Mouse (Mus musculus): Measurements from ENCODE around the gene Rbm10. TPM values are rescaled to one million over a fixed set of nuclear protein-coding genes. Genes with fewer than 3 reads are reported as not detected.

The Rbm10 gene
- polyA plus RNA-seq, 1 experiment from 2014 or later: 20.8 TPM

GRCm38 (mm10) chrX:20662716-20663443, 45.6 kb downstream of the Rbm10 start:
- WGBS (ENCODE audit: missing documents): 13% methylated on average over 26 of the region's 28 CpGs
- peaks cover 52% of the 10 kb centered on the region for H3K79me2 ChIP-seq (ENCODE audit: inconsistent target)
- peak overlapping the region; percentile 79 for H3K27ac ChIP-seq
- H3K4me3 ChIP-seq (ENCODE audit: inconsistent target): peak overlapping the region; percentile 87
- no peaks in the 10 kb centered on the region for H3K36me3 ChIP-seq (ENCODE audit: inconsistent target)

GRCm38 (mm10) chrX:20663444-20663790, 46.1 kb downstream of the Rbm10 start:
- Histone ChIP-seq H3K36me3 (ENCODE audit: inconsistent target) (no peaks in the 10 kb centered on the region), H3K27ac (peak overlapping the region; percentile 79), H3K79me2 (ENCODE audit: inconsistent target) (peaks cover 57% of the 10 kb centered on the region), H3K4me3 (ENCODE audit: inconsistent target) (peak overlapping the region; percentile 87)
- WGBS (ENCODE audit: missing documents): 22% methylated on average over 9 of the region's 9 CpGs

GRCm38 (mm10) chrX:20687519-20688067, 70.3 kb downstream of the Rbm10 start, which contains the start of gene Cdk16:
Gene Cdk16 (plus strand): TSS chrX:20687954.
- H3K36me3 ChIP-seq (ENCODE audit: inconsistent target): 0 out of 2 replicates have a peak, but pooled peaks cover under 1% of the 10 kb centered on the region
- WGBS (ENCODE audit: missing documents): 20% methylated on average over 13 of the region's 16 CpGs
- peak within 1 kb of the TSS; percentile 59 for H3K4me3 ChIP-seq (ENCODE audit: inconsistent target)
- H3K79me2 ChIP-seq (ENCODE audit: inconsistent target): peaks cover 40% of the 10 kb centered on the region
- H3K27ac ChIP-seq: peak within 1 kb of the TSS; percentile 73

GRCm38 (mm10) chrX:20688068-20688547, 70.8 kb downstream of the Rbm10 start:
- peak overlapping the region; percentile 73 for H3K27ac ChIP-seq
- H3K36me3 ChIP-seq (ENCODE audit: inconsistent target): no peaks in the 10 kb centered on the region
- peak overlapping the region; percentile 47 for H3K4me3 ChIP-seq (ENCODE audit: inconsistent target)
- H3K79me2 ChIP-seq (ENCODE audit: inconsistent target): peaks cover 45% of the 10 kb centered on the region
- 21% methylated on average over 33 of the region's 33 CpGs for WGBS (ENCODE audit: missing documents)

- WGBS (ENCODE audit: missing documents): 21% methylated on average over 25 of the region's 35 CpGs
- peak overlapping the region; percentile 27; the same call in 1 of the 2 replicates for H3K27ac ChIP-seq
- peaks cover under 1% of the 10 kb centered on the region; the same call in 1 of the 2 replicates for H3K36me3 ChIP-seq (ENCODE audit: inconsistent target)
- peak overlapping the region; percentile 59 for H3K4me3 ChIP-seq (ENCODE audit: inconsistent target)
- peaks cover 45% of the 10 kb centered on the region for H3K79me2 ChIP-seq (ENCODE audit: inconsistent target)
Observed at GRCm38 (mm10) chrX:20688615-20689014, 71.3 kb downstream of the Rbm10 start.

GRCm38 (mm10) chrX:20691566-20691965, 74.3 kb downstream of the Rbm10 start:
- Histone ChIP-seq H3K4me3 (ENCODE audit: inconsistent target) (no peak overlapping the region), H3K27ac (no peak overlapping the region), H3K36me3 (ENCODE audit: inconsistent target) (peaks cover 13% of the 10 kb centered on the region; the same call in 1 of the 2 replicates), H3K79me2 (ENCODE audit: inconsistent target) (peaks cover 45% of the 10 kb centered on the region)
- WGBS (ENCODE audit: missing documents): 56% methylated on average over 3 of the region's 3 CpGs

- no peak overlapping the region for H3K27ac ChIP-seq
- H3K36me3 ChIP-seq (ENCODE audit: inconsistent target): peaks cover 13% of the 10 kb centered on the region; the same call in 1 of the 2 replicates
- H3K4me3 ChIP-seq (ENCODE audit: inconsistent target): no peak overlapping the region
- 77% methylated on average over 1 of the region's 1 CpGs for WGBS (ENCODE audit: missing documents)
- H3K79me2 ChIP-seq (ENCODE audit: inconsistent target): peaks cover 45% of the 10 kb centered on the region
Observed at GRCm38 (mm10) chrX:20692616-20693015, 75.3 kb downstream of the Rbm10 start.

GRCm38 (mm10) chrX:20695842-20696241, 78.5 kb downstream of the Rbm10 start:
- H3K36me3 ChIP-seq (ENCODE audit: inconsistent target): peaks cover 13% of the 10 kb centered on the region; the same call in 1 of the 2 replicates
- WGBS (ENCODE audit: missing documents): 80% methylated on average over 4 of the region's 4 CpGs

More at GRCm38 (mm10) chrX:20695842-20696241, 78.5 kb downstream of the Rbm10 start:
- no peak overlapping the region for H3K27ac ChIP-seq
- peaks cover 23% of the 10 kb centered on the region for H3K79me2 ChIP-seq (ENCODE audit: inconsistent target)
- no peak overlapping the region for H3K4me3 ChIP-seq (ENCODE audit: inconsistent target)

Other genes with a start within 250 kb of the Rbm10 start
- 2.7 to 4.4 TPM (median 3.1 TPM) in 3 replicates for gene Jade3, start 191.8 kb upstream of the Rbm10 start, polyA plus RNA-seq (2018)
- not detected in 3 replicates for gene Rgn, start 67.7 kb upstream of the Rbm10 start, polyA plus RNA-seq (2018)
- 51.7 to 118 TPM (median 93.0 TPM) in 3 replicates for gene Ndufb11, start 116 bp downstream of the Rbm10 start, polyA plus RNA-seq (2018)
- 132 to 239 TPM (median 169 TPM) in 3 replicates for gene Uba1, start 40.8 kb downstream of the Rbm10 start, polyA plus RNA-seq (2018)
- 25.7 to 45.0 TPM (median 39.9 TPM) in 3 replicates for gene Cdk16, start 70.5 kb downstream of the Rbm10 start, polyA plus RNA-seq (2018)
- 2.1 to 5.9 TPM (median 4.1 TPM) in 3 replicates for gene Usp11, start 86.4 kb downstream of the Rbm10 start, polyA plus RNA-seq (2018)
- 53.5 to 60.0 TPM (median 55.5 TPM) in 3 replicates for gene Araf, start 180.3 kb downstream of the Rbm10 start, polyA plus RNA-seq (2018)